Mouse (Mus musculus): ENCODE measurements at regions not wholly inside any gene's neighbourhood (a gene's known extent, or its start where the extent isn't known, plus 50 kb on each side); places are given as distances from the start of the nearest gene placed in this dataset.

- no peak for TF ChIP-seq CTCF (IDR thresholded peaks at IDR 0.05; ENCODE audit: borderline replicate concordance, extremely low read depth, insufficient read depth, insufficient read length)
- no peak for TF ChIP-seq POLR2A (IDR thresholded peaks at IDR 0.05; ENCODE audit: borderline replicate concordance, extremely low read depth, insufficient read depth, insufficient read length, poor library complexity, severe bottlenecking)
Observed at GRCm38 (mm10) chr15:7624689-7625472, 185.8 kb upstream of the Gdnf start.

Measured in brain, embryonic 14.5 days (tissue).